Mouse (Mus musculus) heart, postnatal 0 days (tissue): ENCODE measurements around the gene Dner.

ENCODE experiments used
- CTCF ChIP-seq: IDR thresholded peaks from 2 replicates; pipeline ENCODE4 v1.5.1; 2016; ENCODE audit warnings: antibody characterized with exemption, control low read depth, low read depth
- EP300 ChIP-seq: IDR thresholded peaks from 2 replicates; pipeline ENCODE4 v1.6.1; 2016; ENCODE audit warnings: antibody characterized with exemption, low read depth

GRCm38 (mm10) chr1:84513201-84513600, 182.8 kb downstream of the Dner start:
- no peak for TF ChIP-seq EP300
- no peak for TF ChIP-seq CTCF
